Mouse (Mus musculus) heart, adult 8-10 months (tissue): Measurements from ENCODE around the gene Armh1. TPM values are rescaled to one million over a fixed set of nuclear protein-coding genes. Genes with fewer than 3 reads are reported as not detected.
"Not testable (repeated sequence)": the region's sequence is repeated elsewhere in the genome, so short reads cannot be mapped to it uniquely, and the experiment has no call there.

Source experiments
- DNase-seq: peaks from one replicate; pipeline ENCODE4 v3.0.0; 2022; ENCODE audit warnings: low spot score
- total RNA-seq, 4 experiments: library from RNA; stranded (reverse); gene quantifications; 2 replicates each; pipeline ENCODE4 v1.2.4; 2022

The Armh1 gene
- total RNA-seq, 4 experiments from 2014 or later = 0.22 to 0.35 TPM; not detected in 2

- DNase-seq = no peak
Observed at GRCm38 (mm10) chr4:117223001-117223400, 28.9 kb downstream of the Armh1 start.

GRCm38 (mm10) chr4:117221836-117222235 lies 30.1 kb downstream of the Armh1 start:
- DNase-seq = peak; percentile 21

- DNase-seq = no peak
Observed at GRCm38 (mm10) chr4:117220741-117221515, 31.0 kb downstream of the Armh1 start.

- peak; percentile 57 for DNase-seq
Observed at GRCm38 (mm10) chr4:117218517-117219219, 33.3 kb downstream of the Armh1 start.

GRCm38 (mm10) chr4:117217029-117217428 lies 34.9 kb downstream of the Armh1 start:
- DNase-seq = no peak

GRCm38 (mm10) chr4:117214250-117214649 lies 37.7 kb downstream of the Armh1 start:
- DNase-seq = no peak

GRCm38 (mm10) chr4:117210147-117211074 lies 41.5 kb downstream of the Armh1 start:
- DNase-seq = peak; percentile 66

GRCm38 (mm10) chr4:117209592-117209991 lies 42.3 kb downstream of the Armh1 start:
- no peak for DNase-seq

- no peak for DNase-seq
Observed at GRCm38 (mm10) chr4:117202992-117203354, 49.0 kb downstream of the Armh1 start.

- DNase-seq = peak; percentile 67
Observed at GRCm38 (mm10) chr4:117202046-117202991, 49.6 kb downstream of the Armh1 start.

GRCm38 (mm10) chr4:117191804-117192203 lies 60.1 kb downstream of the Armh1 start:
- DNase-seq = no peak

- DNase-seq = no peak
Observed at GRCm38 (mm10) chr4:117190660-117191059, 61.3 kb downstream of the Armh1 start.

- peak; percentile 8 for DNase-seq
Observed at GRCm38 (mm10) chr4:117189856-117190543, 61.9 kb downstream of the Armh1 start.

GRCm38 (mm10) chr4:117189382-117189855 lies 62.5 kb downstream of the Armh1 start:
- DNase-seq = peak; percentile 89

GRCm38 (mm10) chr4:117188969-117189368 lies 63.0 kb downstream of the Armh1 start:
- no peak for DNase-seq

GRCm38 (mm10) chr4:117182759-117183096 lies 69.2 kb downstream of the Armh1 start:
- DNase-seq = not testable (repeated sequence)

- DNase-seq = peak; percentile 93
Observed at GRCm38 (mm10) chr4:117181863-117182758, 69.8 kb downstream of the Armh1 start, which contains the start of gene Kif2c. Gene Kif2c (minus strand): TSS chr4:117182639.

- no peak for DNase-seq
Observed at GRCm38 (mm10) chr4:117169936-117170335, 82.0 kb downstream of the Armh1 start.
